Mouse (Mus musculus) heart, postnatal 25 days (tissue): ENCODE data around the gene Hmgxb4. TPM values are rescaled to one million over a fixed set of nuclear protein-coding genes. Genes with fewer than 3 reads are reported as not detected.
"Not testable (repeated sequence)": the region's sequence is repeated elsewhere in the genome, so short reads cannot be mapped to it uniquely, and the experiment has no call there.

Experiments used
- DNase-seq: peaks from one replicate; pipeline ENCODE4 v3.0.0; 2022; ENCODE audit warnings: low spot score
- intact Hi-C: fragments of 180-260 bp; cut with DNase I; formaldehyde crosslinking; loops from one replicate; pipeline ENCODE4 v1.15.1; 2025
- total RNA-seq, 2 experiments: library from RNA; stranded (reverse); gene quantifications; 2 replicates each; pipeline ENCODE4 v1.2.3; 2021

The Hmgxb4 gene
- 10 to 100 TPM; 12.4 to 16.3 TPM for total RNA-seq

DNA sequence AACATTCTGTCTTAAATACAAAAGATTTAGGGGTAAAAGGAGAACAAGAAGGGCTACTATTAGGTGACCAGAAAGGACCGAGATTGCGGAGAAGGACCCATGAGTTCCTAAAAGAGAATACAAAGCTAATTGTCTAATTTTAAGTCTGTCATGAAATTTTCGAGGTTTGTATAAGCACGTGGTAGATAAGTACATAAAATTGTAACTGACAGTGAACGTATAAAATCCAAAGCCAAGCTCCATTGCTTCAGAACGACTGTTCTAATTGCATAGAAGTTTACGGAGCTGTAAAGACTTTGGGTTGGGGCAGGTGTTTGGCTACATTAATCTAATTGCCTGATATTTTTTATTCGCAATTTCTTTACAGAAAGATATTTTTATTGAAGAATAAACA is at the start of gene Hmgxb4:
Hmgxb4 (plus strand) TSS at position 276 of the 394 bp plus-strand sequence.
- intact Hi-C loops, result loop anchor here (5.0 kb wide), 3 partner anchors 39 to 224 kb away; partner anchors contain the start of genes Mcm5 and Tom1
- no peak for DNase-seq

DNA sequence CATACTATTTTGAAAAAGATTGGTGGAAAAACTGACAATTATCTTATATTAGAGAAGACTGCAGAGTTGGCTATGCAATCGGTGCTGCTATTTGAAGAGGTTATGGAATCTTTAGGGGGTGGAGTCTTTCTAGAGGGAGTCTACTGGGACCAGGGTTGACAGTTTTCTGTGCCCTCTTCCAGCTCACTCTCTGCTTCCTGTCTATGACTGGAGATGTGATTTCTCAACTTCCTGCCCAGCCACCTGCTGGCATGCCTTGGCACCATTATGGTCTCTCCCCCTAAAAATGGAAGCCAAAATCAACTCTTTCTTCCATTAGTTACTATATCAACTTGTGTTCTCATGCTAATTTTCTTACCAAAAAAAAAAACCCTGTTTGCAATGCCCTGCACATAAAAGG is 43.7 kb upstream of the Hmgxb4 start:
- intact Hi-C loops, result no loop called here
- no peak for DNase-seq

DNA sequence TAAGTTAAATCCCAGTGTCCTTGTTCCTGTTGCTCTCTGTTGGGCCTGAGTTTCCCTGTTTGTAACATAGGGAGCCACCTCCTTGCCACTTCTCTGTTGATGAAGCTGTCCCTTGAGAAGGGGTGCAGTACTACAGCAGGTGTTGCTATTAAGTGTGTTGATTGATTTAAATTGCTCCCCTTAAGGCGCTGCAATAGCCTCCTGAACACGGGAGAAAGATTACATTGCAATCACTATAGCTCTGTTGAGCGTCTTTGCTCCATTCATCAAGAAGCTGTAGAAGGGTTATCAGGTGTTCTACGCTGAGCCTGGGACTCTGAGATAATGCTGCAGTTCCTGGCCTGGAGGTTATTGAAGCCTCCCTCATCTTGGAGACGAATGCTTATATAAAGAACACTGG is 29.2 kb upstream of the Hmgxb4 start:
- intact Hi-C loops, result no loop called here
- no peak for DNase-seq

DNA sequence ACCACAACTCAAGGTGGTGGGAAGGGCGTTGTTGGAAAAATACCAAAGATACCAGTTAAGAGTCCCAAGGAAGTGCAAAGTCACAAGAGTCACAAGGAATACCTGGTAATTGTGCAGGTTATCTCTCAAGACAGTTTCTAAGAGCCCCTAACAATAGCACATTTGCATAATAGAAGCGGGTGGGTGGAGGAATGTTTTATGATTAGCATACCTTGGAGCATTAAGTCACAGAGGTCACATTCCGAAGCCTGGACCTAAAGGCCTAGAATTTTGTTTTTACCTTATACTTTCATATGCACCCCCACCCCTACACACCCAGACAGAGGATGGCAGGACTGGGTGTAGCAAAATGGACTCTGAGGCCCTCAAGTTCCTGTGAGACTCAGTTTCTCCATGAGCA is 22.9 kb upstream of the Hmgxb4 start:
- intact Hi-C loops, DNase-seq: not testable (repeated sequence)

DNA sequence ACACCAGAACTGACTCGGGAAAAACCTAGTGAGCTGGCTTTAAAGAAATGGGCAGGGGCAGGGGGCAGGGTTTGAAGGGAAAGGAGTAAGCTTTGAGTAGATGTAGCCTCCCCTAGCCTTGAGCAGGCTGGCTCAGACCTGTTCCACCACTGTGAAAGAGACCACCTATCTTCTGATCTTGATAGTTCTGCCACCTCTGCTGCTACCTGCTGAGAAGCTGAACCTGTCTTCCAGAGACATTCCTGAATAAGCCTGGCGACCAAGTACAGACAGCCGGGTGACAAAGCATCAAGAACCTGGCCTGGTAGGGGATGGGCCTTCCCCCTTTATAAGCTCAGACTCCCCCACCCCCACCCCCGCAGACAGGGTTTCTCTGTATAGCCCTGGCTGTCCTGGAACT is 21.5 kb upstream of the Hmgxb4 start:
- DNase-seq, result no peak

DNA sequence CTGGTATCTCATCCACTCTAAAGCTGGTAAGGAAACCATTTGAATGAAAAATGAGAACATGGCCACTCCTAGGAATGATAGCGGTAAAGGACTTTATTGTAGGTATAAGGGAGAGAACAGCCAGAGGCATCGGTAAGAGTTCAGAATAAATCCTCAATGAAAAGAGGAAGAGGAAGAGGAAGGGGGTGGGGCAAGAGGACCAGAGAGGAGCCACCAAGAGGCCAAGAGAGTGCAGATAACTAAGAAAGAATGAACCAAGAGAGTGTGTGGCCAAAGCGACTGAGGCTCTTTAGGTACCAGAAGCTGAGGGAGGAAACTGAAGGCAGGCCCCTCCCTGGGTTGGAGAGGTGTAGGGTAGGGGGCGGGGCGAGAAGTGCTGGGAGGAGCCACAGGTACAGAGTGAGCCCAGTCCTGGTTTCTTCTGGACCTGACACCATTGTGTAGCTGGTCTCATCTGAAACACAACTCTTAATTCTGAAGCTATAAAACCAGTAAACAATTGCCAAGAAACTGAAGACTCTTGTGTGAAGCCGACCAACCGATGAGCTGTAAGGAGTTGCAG is 20.8 kb upstream of the Hmgxb4 start:
- intact Hi-C loops, result no loop called here
- DNase-seq, result no peak

More for the DNA sequence above, 21.5 kb upstream of the Hmgxb4 start:
- intact Hi-C loops, result no loop called here

DNA sequence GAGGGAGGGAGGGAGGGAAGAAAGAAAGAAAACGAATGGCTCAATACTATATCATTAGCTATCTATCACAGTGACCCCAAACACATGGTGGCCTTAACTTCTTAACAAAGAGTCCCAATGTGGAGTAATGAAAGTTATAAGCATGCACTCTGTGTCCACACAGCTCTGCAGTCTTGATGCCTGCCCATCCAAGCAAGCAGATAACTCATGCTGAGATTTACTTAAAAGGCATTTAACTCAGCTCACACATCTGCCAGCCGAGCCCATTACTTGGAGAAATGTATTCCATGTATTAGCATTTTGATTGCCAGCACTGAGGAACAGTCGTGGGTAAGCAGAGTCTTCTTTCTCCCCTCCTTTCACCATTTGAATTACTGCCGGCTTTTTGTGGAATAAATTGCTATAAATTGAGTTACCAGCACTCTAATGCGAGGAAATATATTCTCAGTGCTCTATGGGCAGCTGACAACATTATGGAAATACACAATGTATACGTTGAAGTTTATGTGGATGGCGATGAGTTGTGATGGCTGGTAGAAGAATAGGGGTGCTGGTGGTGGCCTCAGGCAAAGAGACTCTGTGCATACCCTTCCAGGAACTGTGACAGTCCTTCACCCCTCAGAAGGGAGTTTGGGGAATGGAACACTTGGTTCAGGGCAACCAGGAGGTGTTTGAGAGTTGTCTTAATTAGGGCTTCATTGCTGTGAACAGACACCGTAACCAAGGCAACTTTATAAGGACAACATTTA is 19.9 kb upstream of the Hmgxb4 start:
- DNase-seq, result no peak
- intact Hi-C loops, result no loop called here

DNA sequence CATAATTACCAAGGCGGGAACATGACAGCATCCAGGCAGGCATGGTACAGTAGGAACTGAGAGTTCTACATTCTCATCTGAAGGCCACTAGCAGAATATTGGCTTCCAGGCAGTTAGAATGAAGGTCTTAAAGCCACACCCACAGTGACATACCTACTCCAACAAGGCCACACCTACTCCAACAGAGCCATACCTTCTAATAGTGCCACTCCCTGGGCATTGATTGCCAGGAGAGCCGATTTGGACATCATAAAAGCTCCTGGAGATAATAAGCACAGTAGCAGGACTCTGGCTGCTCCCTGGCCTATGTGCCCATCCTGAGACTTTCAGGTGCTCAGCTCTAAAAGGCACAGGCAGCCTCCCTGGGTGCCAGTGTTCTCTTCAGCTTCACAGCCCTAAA is 19.3 kb upstream of the Hmgxb4 start:
- DNase-seq, result no peak
- intact Hi-C loops, result no loop called here

DNA sequence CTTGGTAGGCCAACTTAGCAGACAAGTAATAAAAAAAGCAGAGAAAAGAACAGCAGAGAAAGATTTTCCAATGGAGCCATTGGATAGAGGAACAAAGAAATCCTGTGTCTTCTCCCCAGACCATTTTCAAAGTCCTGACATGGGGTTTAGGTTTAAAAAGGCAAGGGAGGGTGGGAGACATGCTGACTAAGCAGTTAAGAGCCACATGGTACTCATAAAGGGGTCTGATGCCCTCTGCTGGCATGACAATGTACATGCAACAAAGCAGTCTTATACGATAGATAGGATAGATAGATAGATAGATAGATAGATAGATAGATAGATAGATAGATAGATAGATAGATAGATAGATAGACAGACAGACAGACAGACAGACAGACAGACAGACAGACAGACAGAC is 15.7 kb upstream of the Hmgxb4 start:
- intact Hi-C loops, result no loop called here
- no peak for DNase-seq

DNA sequence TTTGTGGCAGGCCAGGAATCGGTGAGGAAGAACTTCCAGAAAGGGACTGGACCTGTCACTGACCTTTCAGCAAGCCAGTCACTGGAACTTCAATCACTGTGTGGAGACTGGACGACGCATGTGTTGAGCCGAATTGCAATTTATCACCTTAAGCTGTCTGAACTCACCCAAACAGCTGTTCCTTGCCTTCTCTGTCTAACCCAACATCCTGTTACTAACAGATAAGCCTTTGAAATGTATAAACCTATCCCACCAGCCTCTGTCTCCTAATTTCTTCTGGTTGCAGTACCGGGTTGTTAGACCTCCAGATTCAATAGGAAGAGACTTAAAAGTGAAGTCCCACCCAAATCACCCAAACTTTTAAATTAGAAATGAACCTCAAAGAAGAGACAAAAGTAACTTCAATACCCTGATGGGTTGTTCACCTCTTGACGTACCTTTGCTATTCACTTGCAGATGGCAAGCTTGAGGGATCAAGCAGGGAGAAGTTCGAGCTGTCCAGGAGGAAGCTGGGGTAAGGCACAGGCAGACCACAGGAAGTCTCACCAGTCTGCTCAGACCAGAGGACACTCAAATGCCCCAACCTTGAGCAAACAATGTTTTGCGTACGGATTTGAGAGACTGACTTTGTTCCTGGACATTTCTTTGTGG is 13.0 kb upstream of the Hmgxb4 start:
- intact Hi-C loops, result no loop called here
- no peak for DNase-seq

DNA sequence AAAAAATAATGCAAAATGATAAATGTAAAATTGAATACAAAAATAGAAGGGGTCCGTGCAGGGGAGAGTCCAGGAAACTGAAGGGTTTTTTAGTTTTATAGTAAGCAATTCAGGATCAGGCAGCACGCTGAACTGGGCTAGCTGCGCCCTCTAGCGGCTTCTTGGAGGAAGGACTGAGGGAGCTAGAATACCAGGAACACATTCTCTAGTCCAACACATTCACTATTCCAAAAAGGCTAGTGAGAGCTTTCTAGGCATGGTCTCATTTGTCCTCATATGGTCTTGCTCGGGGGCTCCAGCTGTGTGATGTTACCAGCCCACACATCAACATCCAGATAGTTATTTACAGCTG is 12.5 kb upstream of the Hmgxb4 start:
- no peak for DNase-seq
- intact Hi-C loops, result no loop called here

DNA sequence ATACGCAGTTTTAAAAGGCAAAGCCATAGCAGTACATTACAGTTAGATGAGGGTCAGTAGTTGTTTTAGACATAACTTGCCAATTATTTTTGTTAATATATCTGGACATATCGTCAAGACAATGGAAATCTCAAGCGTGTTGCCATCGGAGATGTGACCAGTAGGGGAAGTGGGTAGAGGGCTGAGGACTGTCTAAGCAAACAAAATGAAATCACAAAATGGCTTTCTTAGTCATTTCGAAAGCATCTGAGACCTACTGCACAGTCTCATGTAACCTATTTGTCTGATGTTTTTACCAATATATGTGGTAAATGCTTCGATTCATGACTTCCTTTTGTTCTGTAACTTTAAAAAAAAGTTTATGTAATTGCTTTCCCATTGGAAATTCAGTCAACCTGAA is 11.3 kb upstream of the Hmgxb4 start:
- no peak for DNase-seq
- intact Hi-C loops, result no loop called here

DNA sequence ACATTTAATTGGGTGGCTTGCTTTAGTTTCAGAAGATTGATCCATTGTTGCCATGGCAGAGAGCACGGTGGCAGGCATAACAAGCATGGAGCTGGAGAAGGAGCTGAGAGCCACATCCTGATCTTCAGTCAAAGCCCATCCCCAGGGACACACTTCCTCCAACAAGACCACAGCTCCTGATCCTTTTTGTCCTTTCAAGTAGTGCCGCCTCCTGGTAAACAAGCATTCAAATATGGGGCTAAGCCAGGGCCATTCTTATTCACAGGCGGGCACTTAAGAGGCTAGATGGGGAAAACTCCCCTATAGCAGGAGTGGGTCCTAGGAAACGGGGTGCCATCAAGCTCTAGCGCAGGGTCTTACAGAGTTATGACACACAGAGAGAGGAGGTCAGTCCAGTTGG is 5.7 kb upstream of the Hmgxb4 start:
- DNase-seq, result no peak
- intact Hi-C loops, result no loop called here

DNA sequence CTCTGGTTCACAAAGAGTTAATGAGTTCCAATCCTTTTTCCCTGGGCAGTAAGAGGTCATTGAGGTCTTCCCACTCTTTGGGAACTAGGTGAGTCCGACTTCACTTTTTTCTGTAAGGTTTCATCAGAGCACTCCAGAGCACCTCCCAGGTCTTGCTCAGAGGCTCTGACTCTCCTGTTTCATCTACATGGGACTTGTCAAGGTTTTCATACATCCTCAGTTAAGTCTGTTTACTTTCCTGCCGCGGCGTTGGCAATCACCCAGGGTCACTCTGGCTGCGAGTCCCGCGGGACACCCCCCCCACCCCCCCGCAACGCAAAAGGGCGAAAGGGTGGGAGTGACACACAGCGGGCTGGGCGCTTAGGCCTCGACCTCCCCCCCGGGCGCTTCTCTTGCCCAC is 3.1 kb upstream of the Hmgxb4 start:
- intact Hi-C loops, result loop anchor here (5.0 kb wide), 3 partner anchors 42 to 227 kb away; partner anchors contain the start of genes Mcm5 and Tom1
- no peak for DNase-seq

DNA sequence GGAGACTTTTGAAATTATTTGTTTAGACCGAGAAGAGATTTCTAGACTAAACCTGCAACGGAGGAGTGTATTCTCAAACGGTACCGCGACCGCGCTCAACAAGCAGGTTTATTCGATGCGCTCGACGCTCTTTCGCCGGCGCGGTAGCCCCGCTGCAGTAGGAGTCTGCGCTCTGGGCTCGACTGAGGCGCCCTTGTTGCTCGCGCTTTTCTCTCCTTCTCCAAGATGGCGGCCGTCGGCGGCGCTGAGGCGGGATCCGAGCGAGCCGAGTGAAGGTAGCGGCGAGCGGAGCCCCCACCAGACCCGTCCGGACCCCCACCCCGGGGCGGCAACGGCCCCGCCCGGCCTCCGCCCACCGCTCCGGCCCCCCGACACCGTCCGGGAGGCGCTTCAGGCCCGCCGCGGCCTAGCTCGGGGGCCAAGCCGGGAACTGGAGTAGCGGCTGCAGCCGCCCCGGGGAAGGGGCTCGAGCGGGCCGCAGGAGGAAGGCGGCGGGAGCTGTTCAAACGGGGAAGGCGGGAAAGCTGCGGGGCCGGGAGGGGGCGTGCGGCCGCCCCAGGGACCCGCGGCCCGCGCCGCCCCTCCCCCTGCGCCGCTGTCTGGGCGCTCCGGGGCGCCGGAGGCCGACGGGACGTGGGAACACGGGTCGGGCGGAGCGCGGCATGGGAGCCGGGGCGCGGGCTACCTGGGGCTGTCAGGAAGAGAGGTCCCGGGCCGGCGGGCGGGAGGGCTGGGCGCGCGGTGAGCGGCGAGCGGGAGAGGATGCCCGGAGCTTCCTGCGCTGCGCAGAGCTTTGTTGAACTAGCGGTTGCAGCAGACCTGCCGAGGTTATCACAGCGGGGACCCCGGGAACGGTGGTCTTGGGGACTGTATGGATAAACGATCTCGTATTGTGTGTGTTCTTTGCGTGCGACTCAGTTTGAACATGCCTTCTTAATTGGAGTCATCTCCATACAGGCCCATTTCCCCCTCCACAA is 607 bp downstream of the Hmgxb4 start:
- intact Hi-C loops, result loop anchor here (5.0 kb wide), 3 partner anchors 39 to 224 kb away; partner anchors contain the start of genes Mcm5 and Tom1
- peak; percentile 67 for DNase-seq

DNA sequence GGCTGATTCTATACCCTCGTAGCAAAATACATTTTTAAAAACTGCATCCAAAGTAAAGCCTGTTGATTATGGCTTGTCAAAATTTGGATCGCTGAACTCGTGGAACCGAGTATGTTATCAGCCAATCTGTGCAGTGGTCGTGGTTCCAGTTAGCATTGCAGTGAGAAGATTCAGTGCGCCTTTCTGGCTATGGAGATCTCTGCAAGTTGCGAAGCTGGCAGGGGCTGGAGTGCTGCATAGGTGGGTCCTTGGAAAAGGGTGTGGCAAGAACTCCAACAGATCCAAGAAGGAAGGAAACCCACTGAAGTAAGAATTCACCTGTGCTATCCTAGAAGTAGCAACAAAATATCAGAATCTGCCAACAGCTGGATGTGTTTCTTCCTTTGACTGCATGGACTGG is 1.4 kb downstream of the Hmgxb4 start:
- intact Hi-C loops, result loop anchor here (5.0 kb wide), 3 partner anchors 38 to 223 kb away; partner anchors contain the start of genes Mcm5 and Tom1
- no peak for DNase-seq

DNA sequence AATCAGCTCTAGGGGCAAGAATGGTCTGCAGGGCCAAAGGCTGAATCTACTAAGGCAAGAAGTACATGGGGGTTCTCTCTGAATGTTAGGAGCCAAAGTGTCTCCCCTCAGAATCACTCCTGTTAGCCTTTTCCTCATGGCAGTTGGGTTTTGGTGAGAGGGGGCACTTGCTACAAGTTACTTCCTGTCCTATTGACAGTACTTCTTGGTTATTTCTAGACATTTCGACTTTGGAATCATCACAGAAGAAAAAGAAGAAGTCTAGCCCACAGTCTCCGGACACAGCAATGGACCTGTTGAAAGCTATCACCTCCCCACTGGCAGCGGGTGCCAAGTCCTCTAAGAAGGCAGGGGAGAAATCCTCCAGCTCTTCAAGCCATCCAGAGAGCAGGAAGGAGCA is 7.3 kb downstream of the Hmgxb4 start:
- intact Hi-C loops, result no loop called here

DNA sequence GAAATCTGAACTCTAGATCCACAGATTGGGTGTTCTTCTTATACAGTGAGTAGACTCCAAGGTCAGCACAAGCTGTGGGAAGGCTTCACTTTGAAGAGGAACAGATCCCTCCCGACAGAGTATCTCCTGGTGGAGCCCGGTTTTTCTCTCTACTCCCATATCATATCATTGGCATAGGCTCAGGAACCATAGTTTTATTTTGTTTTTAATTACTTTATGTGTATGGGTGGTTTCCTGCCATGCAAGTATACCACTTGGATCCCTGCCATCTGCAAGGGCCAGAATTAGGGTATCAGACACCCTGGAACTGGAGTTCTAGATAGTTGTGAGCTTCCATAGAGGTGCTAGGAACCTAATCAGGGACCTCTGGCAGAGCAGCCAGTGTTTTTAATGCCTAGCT is 15.7 kb downstream of the Hmgxb4 start:
- DNase-seq, result no peak
- intact Hi-C loops, result no loop called here

More for the DNA sequence above, 7.3 kb downstream of the Hmgxb4 start:
- DNase-seq, result no peak

DNA sequence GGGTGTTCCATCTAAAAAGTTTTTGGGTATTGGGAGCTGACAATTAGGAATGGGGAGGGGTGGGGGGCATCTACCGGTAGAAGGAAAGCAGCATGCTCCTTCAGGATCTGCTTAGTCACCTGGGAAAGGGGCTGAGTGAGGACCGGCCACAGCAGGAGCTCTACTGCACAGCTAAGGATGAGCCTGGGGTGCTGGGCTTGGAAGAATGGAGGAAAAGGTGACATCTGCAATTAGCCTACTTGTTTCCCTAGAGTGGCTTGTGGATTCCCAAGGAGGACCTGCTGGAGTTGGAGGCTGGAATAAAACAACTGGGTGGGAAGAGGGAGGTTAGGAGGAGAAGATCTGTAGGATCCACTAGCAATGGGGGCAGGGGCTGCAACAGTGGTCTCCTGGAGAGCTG is 20.4 kb downstream of the Hmgxb4 start:
- no peak for DNase-seq
- intact Hi-C loops, result no loop called here

DNA sequence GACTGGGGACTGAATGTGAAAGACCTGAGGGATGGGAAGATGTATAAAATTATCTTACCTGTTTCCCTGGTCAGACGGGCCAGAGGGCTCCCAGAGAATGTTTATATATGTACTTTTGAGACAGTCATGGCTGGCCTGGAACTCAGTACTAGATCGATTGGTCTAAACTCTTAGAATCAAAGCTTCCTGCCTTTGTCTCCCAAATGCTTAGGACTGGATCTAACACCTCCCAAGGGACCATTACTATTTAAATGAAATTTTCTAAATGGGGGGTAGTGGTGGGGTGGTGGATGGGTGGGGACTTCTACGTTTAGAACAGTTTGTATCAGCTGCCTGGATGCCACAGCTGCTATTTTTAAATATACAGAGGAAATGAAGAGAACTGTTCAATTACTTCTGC is 20.8 kb downstream of the Hmgxb4 start:
- no peak for DNase-seq
- intact Hi-C loops, result no loop called here
